Mouse (Mus musculus): ENCODE results near the gene Slc16a7.

- TF ChIP-seq EP300 (IDR thresholded peaks at IDR 0.05; ENCODE audit: low read depth), result no peak
- TF ChIP-seq CTCF (IDR thresholded peaks at IDR 0.05; ENCODE audit: low read depth), result no peak
Measured at GRCm38 (mm10) chr10:125321446-125322428, 67.5 kb downstream of the Slc16a7 start.

Data from liver, embryonic 14.5 days (tissue).